In genomic region chr1:88269539-88270309, GRCm38 (mm10) we compare ENCODE assay signal across 28 mouse cellular contexts. TPM values are rescaled to one million over a fixed set of nuclear protein-coding genes. Genes with fewer than 3 reads are reported as not detected.
DNase-seq lines count a peak whose midpoint lies in the region; ATAC-seq and TF ChIP-seq lines count a peak whose summit lies in the region.
"Had no signal": no experiment of that assay in that cellular context is flagged by ENCODE, and none has a peak within 500 bp of the region (broad histone marks: within the 10 kb centered on the region; RNA-seq: fewer than 3 reads in every experiment).

No protein-coding gene starts in this region.

- H3K27ac ChIP-seq in liver, postnatal 0 days (ENCODE audit: low read depth): peak overlapping the region; percentile 48
- H3K27ac ChIP-seq in CH12.LX (ENCODE audit: insufficient read depth, low read depth): no peak overlapping the region
- H3K27ac ChIP-seq in midbrain, embryonic 10.5 days (replicated peaks): no peak overlapping the region
- H3K27ac ChIP-seq in midbrain, postnatal 0 days (ENCODE audit: low read depth, low read length): no peak overlapping the region
- H3K27ac ChIP-seq: forebrain, embryonic 10.5 days; heart, embryonic 15.5 days; hindbrain, embryonic 15.5 days; intestine, embryonic 15.5 days; kidney, embryonic 15.5 days; limb, embryonic 12.5 days; liver, embryonic 14.5 days; lung, embryonic 15.5 days had no signal

- 0 out of 2 replicates have a peak, but pooled peaks have one; percentile 14 for TF ChIP-seq CTCF in liver, postnatal 0 days (IDR thresholded peaks at IDR 0.05; ENCODE audit: low read depth)
- TF ChIP-seq CTCF in CH12.LX (conservative IDR thresholded peaks at IDR 0.05 in 1 of 2, IDR thresholded peaks at IDR 0.05 in 1 of 2; ENCODE audit: low read depth in 2 of 2, low read length in 2 of 2): no peak
- no peak for TF ChIP-seq CTCF in G1E (IDR thresholded peaks at IDR 0.05; ENCODE audit: low read depth, low read length)
- no peak for TF ChIP-seq CTCF in midbrain, postnatal 0 days (IDR thresholded peaks at IDR 0.05)

- TF ChIP-seq RAD21 in CH12.LX (IDR thresholded peaks at IDR 0.05; ENCODE audit: low read depth, low read length): no peak

- H3K9me3 ChIP-seq in liver, postnatal 0 days (ENCODE audit: low read length): no peaks in the 10 kb centered on the region
- H3K9me3 ChIP-seq in CH12.LX (replicated peaks; ENCODE audit: low read length): peaks cover 21% of the 10 kb centered on the region
- no peaks in the 10 kb centered on the region; the same call in 1 of the 2 replicates for H3K9me3 ChIP-seq in G1E (replicated peaks)
- H3K9me3 ChIP-seq in midbrain, embryonic 10.5 days (replicated peaks): peaks cover 41% of the 10 kb centered on the region
- H3K9me3 ChIP-seq in midbrain, postnatal 0 days (ENCODE audit: low read length): 0 out of 2 replicates have a peak, but pooled peaks cover 2% of the 10 kb centered on the region
- H3K9me3 ChIP-seq: heart, embryonic 15.5 days; hindbrain, embryonic 15.5 days; intestine, embryonic 15.5 days; kidney, embryonic 15.5 days; lung, embryonic 15.5 days had no signal

- dilution Hi-C loops in CH12.LX (cut with MboI; ENCODE audit: extremely low pct_ligation_motif_present, extremely low pct_unique_long_range_greater_than_20kb, low sequenced_read_pairs): no loop called here

- peaks cover 90% of the 10 kb centered on the region for H3K36me3 ChIP-seq in liver, postnatal 0 days (replicated peaks; ENCODE audit: insufficient read depth, low read length)
- H3K36me3 ChIP-seq in CH12.LX (replicated peaks in 1 of 2; ENCODE audit: control insufficient read depth in 1 of 2, insufficient read depth in 1 of 2, low read length in 1 of 2) (peaks cover 85 to 90% of the 10 kb centered on the region in 2 experiments), G1E (replicated peaks) (peaks cover 97% of the 10 kb centered on the region)
- H3K36me3 ChIP-seq in midbrain, embryonic 10.5 days: peaks cover 96% of the 10 kb centered on the region
- peaks cover 70% of the 10 kb centered on the region for H3K36me3 ChIP-seq in midbrain, postnatal 0 days (ENCODE audit: insufficient read depth, low read length)

- H3K4me3 ChIP-seq in liver, postnatal 0 days (ENCODE audit: low read depth, low read length): no peak overlapping the region
- no peak overlapping the region for H3K4me3 ChIP-seq in CH12.LX (replicated peaks in 1 of 3; ENCODE audit: low read depth in 2 of 3, low read length in 2 of 3, poor library complexity in 1 of 3)
- H3K4me3 ChIP-seq in G1E (ENCODE audit: low read depth, low read length): peak overlapping the region; percentile 0; the same call in 1 of the 2 replicates
- H3K4me3 ChIP-seq in midbrain, embryonic 10.5 days: no peak overlapping the region
- H3K4me3 ChIP-seq in midbrain, postnatal 0 days (ENCODE audit: low read depth, low read length): no peak overlapping the region
- H3K4me3 ChIP-seq: forebrain, embryonic 10.5 days; heart, embryonic 15.5 days; hindbrain, embryonic 15.5 days; intestine, embryonic 15.5 days; kidney, embryonic 15.5 days; limb, embryonic 12.5 days; lung, embryonic 15.5 days had no signal

- 81% methylated on average over 12 of the region's 12 CpGs for WGBS in liver, postnatal 0 days (ENCODE audit: insufficient replicate concordance)
- 89% methylated on average over 12 of the region's 12 CpGs for WGBS in midbrain, embryonic 10.5 days
- 89% methylated on average over 12 of the region's 12 CpGs for WGBS in midbrain, postnatal 0 days

- no peak overlapping the region for H3K9ac ChIP-seq in liver, postnatal 0 days (replicated peaks)
- H3K9ac ChIP-seq in CH12.LX (ENCODE audit: insufficient read depth, low read depth): no peak overlapping the region
- H3K9ac ChIP-seq in midbrain, postnatal 0 days (replicated peaks; ENCODE audit: low read length, poor library complexity, severe bottlenecking): no peak overlapping the region
- H3K9ac ChIP-seq: heart, embryonic 15.5 days; hindbrain, embryonic 15.5 days; intestine, embryonic 15.5 days; kidney, embryonic 15.5 days; limb, embryonic 12.5 days; liver, embryonic 14.5 days; lung, embryonic 15.5 days had no signal

- H3K4me2 ChIP-seq in liver, postnatal 0 days (ENCODE audit: low read depth, low read length): no peak overlapping the region
- H3K4me2 ChIP-seq in CH12.LX (ENCODE audit: insufficient read depth, low read depth, poor library complexity, severe bottlenecking): no peak overlapping the region
- no peak overlapping the region for H3K4me2 ChIP-seq in midbrain, postnatal 0 days (ENCODE audit: low read depth, low read length, poor library complexity, severe bottlenecking)
- H3K4me2 ChIP-seq: heart, embryonic 15.5 days; hindbrain, embryonic 15.5 days; intestine, embryonic 15.5 days; kidney, embryonic 15.5 days; limb, embryonic 12.5 days; lung, embryonic 15.5 days had no signal

- H3K79me2 ChIP-seq in CH12.LX (replicated peaks; ENCODE audit: control insufficient read depth, extremely low read depth, insufficient read depth, poor library complexity, severe bottlenecking): 0 out of 2 replicates have a peak, but pooled peaks cover 7% of the 10 kb centered on the region

- ATAC-seq in liver, postnatal 0 days: peak; percentile 77
- ATAC-seq in G1E (ENCODE audit: extremely low read depth, insufficient number of reproducible peaks, low FRiP score, poor library complexity, severe bottlenecking): no peak
- no peak for ATAC-seq in midbrain, postnatal 0 days (ENCODE audit: low FRiP score)
- ATAC-seq: midbrain, embryonic 16.5 days had no signal

- peaks cover 13% of the 10 kb centered on the region for H3K4me1 ChIP-seq in liver, postnatal 0 days (ENCODE audit: insufficient read depth)
- H3K4me1 ChIP-seq in CH12.LX (ENCODE audit: control insufficient read depth in 1 of 2, insufficient read depth in 2 of 2): no peaks in the 10 kb centered on the region
- H3K4me1 ChIP-seq in G1E (ENCODE audit: insufficient read depth, low read depth, low read length): peaks cover 22% of the 10 kb centered on the region
- H3K4me1 ChIP-seq in midbrain, embryonic 10.5 days: no peaks in the 10 kb centered on the region
- H3K4me1 ChIP-seq in midbrain, postnatal 0 days (ENCODE audit: insufficient read depth, low read length): no peaks in the 10 kb centered on the region
- H3K4me1 ChIP-seq: forebrain, embryonic 10.5 days; heart, embryonic 15.5 days; hindbrain, embryonic 15.5 days; intestine, embryonic 15.5 days; kidney, embryonic 15.5 days; limb, embryonic 12.5 days; lung, embryonic 15.5 days had no signal

- no peak for TF ChIP-seq EP300 in liver, postnatal 0 days (IDR thresholded peaks at IDR 0.05; ENCODE audit: low read depth)
- no peak for TF ChIP-seq EP300 in CH12.LX (IDR thresholded peaks at IDR 0.05; ENCODE audit: low read length)

- no peaks in the 10 kb centered on the region for H3K27me3 ChIP-seq in liver, postnatal 0 days (ENCODE audit: insufficient read depth, low read length)
- H3K27me3 ChIP-seq in CH12.LX (replicated peaks): no peaks in the 10 kb centered on the region
- H3K27me3 ChIP-seq in G1E (ENCODE audit: insufficient read depth, low read length): no peaks in the 10 kb centered on the region
- no peaks in the 10 kb centered on the region for H3K27me3 ChIP-seq in midbrain, embryonic 10.5 days (ENCODE audit: low read depth, poor library complexity, severe bottlenecking)
- no peaks in the 10 kb centered on the region for H3K27me3 ChIP-seq in midbrain, postnatal 0 days (ENCODE audit: insufficient read depth, low read length)
- H3K27me3 ChIP-seq: heart, embryonic 15.5 days; hindbrain, embryonic 15.5 days; intestine, embryonic 15.5 days; kidney, embryonic 15.5 days; limb, embryonic 12.5 days; lung, embryonic 15.5 days had no signal

- in situ Hi-C loops in CH12.LX (cut with MboI; ENCODE audit: low pct_ligation_motif_present, low pct_unique_long_range_greater_than_20kb, low sequenced_read_pairs): no loop called here

- DNase-seq in gastrocnemius, adult 8-10 months (ENCODE audit: low spot score in 2 of 2): peak; percentile 3 to 10
- no peak for DNase-seq in gastrocnemius, postnatal 25 days
- no peak for DNase-seq in liver, postnatal 0 days
- DNase-seq in liver (no peak), CH12.LX (ENCODE audit: extremely low read depth) (no peak), G1E (ENCODE audit: low spot score) (no peak)
- no peak for DNase-seq in midbrain, embryonic 10.5 days (ENCODE audit: low spot score)
- DNase-seq in midbrain, postnatal 0 days (ENCODE audit: low spot score): no peak
- DNase-seq: cerebellum, adult 11 months; cerebellum, postnatal 14 days; kidney, postnatal 36 days; lung, postnatal 36 days; retina, postnatal 1 day had no signal

- TF ChIP-seq POLR2A in CH12.LX (IDR thresholded peaks at IDR 0.05; ENCODE audit: low read depth, low read length): no peak

RNA-seq across cellular contexts. Expression of gene Hjurp, which starts 7.7 kb away (rescaled TPM):
- 1 to 10 TPM; 4.4 to 6.3 (median 4.7) TPM for total RNA-seq in gastrocnemius, adult 8-10 months (2022)
- 1 to 10 TPM; 7.8 to 8.7 TPM for total RNA-seq in gastrocnemius, postnatal 25 days (2021)
- 31.4 and 37.0 TPM in 2 replicates for polyA plus RNA-seq in liver, postnatal 0 days (2015; fragmentation: Nextera tagmentation; extraction: Ambion mirVana)
- 65.2 and 69.8 TPM in 2 replicates for total RNA-seq in CH12.LX (2012; rRNA removed)
- 74.1 and 80.8 TPM in 2 replicates for total RNA-seq in CH12.LX (2014; rRNA removed)
- polyA plus RNA-seq in CH12.LX (2012; ENCODE audit: insufficient read length, low read depth): 64.8 and 67.6 TPM in 2 replicates
- 230 and 327 TPM in 2 replicates for total RNA-seq in G1E (2014; fragmentation: Nextera tagmentation)
- total RNA-seq in G1E (2017): 187 and 221 TPM in 2 replicates
- polyA plus RNA-seq in G1E (2012): 42.0 and 52.9 TPM in 2 replicates
- polyA plus RNA-seq in midbrain, embryonic 10.5 days (2016; fragmentation: Nextera tagmentation; extraction: Ambion mirVana): 213 and 222 TPM in 2 replicates
- 88.0 and 96.8 TPM in 2 replicates for total RNA-seq in midbrain, postnatal 0 days (2014; rRNA removed)
- polyA plus RNA-seq in midbrain, postnatal 0 days (2015; fragmentation: Nextera tagmentation; extraction: Ambion mirVana): 42.3 and 45.9 TPM in 2 replicates

RNA-seq across cellular contexts. Expression of gene Trpm8, which starts 7.7 kb away (rescaled TPM):
- not detected for total RNA-seq in gastrocnemius, adult 8-10 months (2022)
- total RNA-seq in gastrocnemius, postnatal 25 days (2021): not detected
- not detected in 2 replicates for polyA plus RNA-seq in liver, postnatal 0 days (2015; fragmentation: Nextera tagmentation; extraction: Ambion mirVana)
- total RNA-seq in CH12.LX (2012; rRNA removed): not detected in 2 replicates
- total RNA-seq in CH12.LX (2014; rRNA removed): not detected in 2 replicates
- not detected in 2 replicates for polyA plus RNA-seq in CH12.LX (2012; ENCODE audit: insufficient read length, low read depth)
- not detected in 2 replicates for total RNA-seq in G1E (2014; fragmentation: Nextera tagmentation)
- total RNA-seq in G1E (2017): under 0.01 TPM in 1 of 2 replicates, not detected in the other
- polyA plus RNA-seq in G1E (2012): not detected in 2 replicates
- polyA plus RNA-seq in midbrain, embryonic 10.5 days (2016; fragmentation: Nextera tagmentation; extraction: Ambion mirVana): not detected in 2 replicates
- total RNA-seq in midbrain, postnatal 0 days (2014; rRNA removed): 1.2 TPM in 2 replicates
- polyA plus RNA-seq in midbrain, postnatal 0 days (2015; fragmentation: Nextera tagmentation; extraction: Ambion mirVana): 0.21 and 0.29 TPM in 2 replicates
- total RNA-seq: hematopoietic stem cell, adult 5-6 weeks had no signal
- polyA plus RNA-seq: embryonic facial prominence, embryonic 11.5 days; forebrain, embryonic 10.5 days; heart, embryonic 15.5 days; intestine, embryonic 15.5 days; kidney, embryonic 15.5 days; limb, embryonic 12.5 days; liver, embryonic 14.5 days; spleen, adult 2 months; urinary bladder, adult 2 months had no signal

RNA-seq across cellular contexts. Expression of gene Mroh2a, which starts 42.9 kb away (rescaled TPM):
- total RNA-seq in gastrocnemius, adult 8-10 months (2022): not detected
- total RNA-seq in gastrocnemius, postnatal 25 days (2021): not detected
- polyA plus RNA-seq in liver, postnatal 0 days (2015; fragmentation: Nextera tagmentation; extraction: Ambion mirVana): 0.61 and 0.66 TPM in 2 replicates
- total RNA-seq in CH12.LX (2012; rRNA removed): 0.13 and 0.17 TPM in 2 replicates
- total RNA-seq in CH12.LX (2014; rRNA removed): not detected in 2 replicates
- 0.78 and 1.0 TPM in 2 replicates for polyA plus RNA-seq in CH12.LX (2012; ENCODE audit: insufficient read length, low read depth)
- total RNA-seq in G1E (2014; fragmentation: Nextera tagmentation): not detected in 2 replicates
- total RNA-seq in G1E (2017): 0.23 and 0.49 TPM in 2 replicates
- polyA plus RNA-seq in G1E (2012): not detected in 2 replicates
- polyA plus RNA-seq in midbrain, embryonic 10.5 days (2016; fragmentation: Nextera tagmentation; extraction: Ambion mirVana): 0.91 and 1.3 TPM in 2 replicates
- not detected in 2 replicates for total RNA-seq in midbrain, postnatal 0 days (2014; rRNA removed)
- polyA plus RNA-seq in midbrain, postnatal 0 days (2015; fragmentation: Nextera tagmentation; extraction: Ambion mirVana): 0.56 and 1.2 TPM in 2 replicates

RNA-seq across cellular contexts. Expression of gene Ugt1a1, which starts 58.0 kb away (rescaled TPM):
- under 1 TPM in 2 of 4 experiments, not detected in 2; 0.12 to 0.46 TPM for total RNA-seq in gastrocnemius, adult 8-10 months (2022)
- under 1 TPM in 1 of 2 experiments, not detected in 1; 0.13 TPM for total RNA-seq in gastrocnemius, postnatal 25 days (2021)
- 412 and 437 TPM in 2 replicates for polyA plus RNA-seq in liver, postnatal 0 days (2015; fragmentation: Nextera tagmentation; extraction: Ambion mirVana)
- total RNA-seq in CH12.LX (2012; rRNA removed): 0.08 TPM in 1 of 2 replicates, not detected in the other
- total RNA-seq in CH12.LX (2014; rRNA removed): not detected in 2 replicates
- polyA plus RNA-seq in CH12.LX (2012; ENCODE audit: insufficient read length, low read depth): 0.19 TPM in 1 of 2 replicates, not detected in the other
- total RNA-seq in G1E (2014; fragmentation: Nextera tagmentation): not detected in 2 replicates
- total RNA-seq in G1E (2017): 0.06 and 0.22 TPM in 2 replicates
- not detected in 2 replicates for polyA plus RNA-seq in G1E (2012)
- polyA plus RNA-seq in midbrain, embryonic 10.5 days (2016; fragmentation: Nextera tagmentation; extraction: Ambion mirVana): not detected in 2 replicates
- not detected in 2 replicates for total RNA-seq in midbrain, postnatal 0 days (2014; rRNA removed)
- not detected in 2 replicates for polyA plus RNA-seq in midbrain, postnatal 0 days (2015; fragmentation: Nextera tagmentation; extraction: Ambion mirVana)
- total RNA-seq: hematopoietic stem cell, adult 5-6 weeks; layer of hippocampus, adult 8-10 months had no signal
- polyA plus RNA-seq: C2C12; embryonic facial prominence, embryonic 11.5 days; heart, embryonic 15.5 days; hindbrain, embryonic 15.5 days; limb, embryonic 12.5 days; midbrain, embryonic 16.5 days had no signal

Comparison
In these comparisons a context has a peak if more than half of its experiments do, and no peak if none do; other contexts are left out.
1. DNase-seq: peak in gastrocnemius, adult 8-10 months (2 of 2); none in gastrocnemius, postnatal 25 days (single experiment), liver, postnatal 0 days (single experiment), liver (single experiment), CH12.LX (single experiment), G1E (single experiment), midbrain, embryonic 10.5 days (single experiment) and midbrain, postnatal 0 days (single experiment).